Mouse (Mus musculus) bone marrow macrophage, adult 2 months (primary cell): ENCODE results near the gene Muc4.

ENCODE experiments used
- CTCF ChIP-seq: IDR thresholded peaks from 2 replicates; pipeline ENCODE4 v1.5.1; 2012; ENCODE audit warnings: low read depth, mild to moderate bottlenecking, low read length, moderate library complexity
- POLR2A ChIP-seq: IDR thresholded peaks from 2 replicates; pipeline ENCODE4 v1.6.1; 2012; ENCODE audit warnings: mild to moderate bottlenecking, low read depth, low read length, borderline replicate concordance

DNA sequence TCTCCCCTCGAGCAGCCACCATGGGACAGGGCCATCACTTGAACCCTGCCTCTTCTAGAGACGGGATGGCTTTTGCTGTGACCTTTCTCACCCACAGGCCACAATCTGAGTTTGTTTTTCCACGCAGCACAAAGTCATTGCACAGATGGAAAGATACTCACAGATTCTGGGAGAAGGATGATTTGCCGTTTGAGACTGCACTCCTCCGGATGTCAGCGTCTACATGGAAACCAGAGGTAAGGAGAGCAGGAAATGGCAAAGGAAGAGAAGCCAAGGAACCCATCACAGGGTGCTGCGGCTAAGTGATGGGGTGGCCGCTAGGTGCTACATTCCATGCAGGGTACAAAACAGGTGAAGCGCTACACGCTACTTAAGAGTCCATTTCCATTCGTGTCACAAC lies 93.4 kb downstream of the Muc4 start:
- TF ChIP-seq CTCF = no peak
- TF ChIP-seq POLR2A = no peak
